Mouse (Mus musculus) liver, adult 10 weeks (tissue): ENCODE measurements around the gene Pgm2. TPM values are rescaled to one million over a fixed set of nuclear protein-coding genes. Genes with fewer than 3 reads are reported as not detected.

ENCODE experiments used
- polyA plus RNA-seq: library from polyadenylated mRNA; stranded (reverse); fragments of 350-450 nt; fragmentation: Illumina TruSeq; extraction: RNeasy Lipid Tissue Mini Kit (QIAGEN cat#74804); gene quantifications from one replicate; pipeline ENCODE4 v1.2.3, GENCODE M21; 2014; ENCODE audit warnings: low read depth, low replicate concordance

Gene Pgm2
- polyA plus RNA-seq = 13.7 TPM

DNA sequence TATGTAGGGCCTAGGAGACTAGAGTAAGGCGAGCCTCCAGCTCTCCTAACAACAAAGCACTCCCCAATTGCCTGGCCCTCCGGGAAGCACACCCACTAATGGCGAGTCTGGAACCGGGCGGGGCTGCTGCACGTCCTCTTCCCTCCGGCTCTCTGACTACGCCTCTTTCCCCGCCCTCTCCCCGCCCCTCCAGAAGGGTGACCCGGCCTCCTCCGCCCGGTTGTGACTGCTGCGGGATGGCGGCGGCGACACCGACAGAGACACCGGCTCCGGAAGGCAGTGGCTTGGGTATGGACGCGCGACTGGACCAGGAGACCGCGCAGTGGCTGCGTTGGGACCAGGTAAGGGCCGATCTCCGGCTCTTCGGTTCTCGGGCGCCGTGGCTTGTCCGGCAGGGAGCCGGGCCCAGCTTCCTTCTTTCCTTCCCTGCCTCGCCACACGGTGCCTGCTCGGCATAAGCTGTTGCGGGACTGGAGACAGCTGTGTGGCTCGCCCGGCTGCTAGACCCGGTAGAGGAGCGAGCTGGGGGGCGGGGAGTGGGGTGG lies at the start of gene Pgm2:
TSS of gene Pgm2 (plus strand) at position 203 of the 545 bp plus-strand sequence.

DNA sequence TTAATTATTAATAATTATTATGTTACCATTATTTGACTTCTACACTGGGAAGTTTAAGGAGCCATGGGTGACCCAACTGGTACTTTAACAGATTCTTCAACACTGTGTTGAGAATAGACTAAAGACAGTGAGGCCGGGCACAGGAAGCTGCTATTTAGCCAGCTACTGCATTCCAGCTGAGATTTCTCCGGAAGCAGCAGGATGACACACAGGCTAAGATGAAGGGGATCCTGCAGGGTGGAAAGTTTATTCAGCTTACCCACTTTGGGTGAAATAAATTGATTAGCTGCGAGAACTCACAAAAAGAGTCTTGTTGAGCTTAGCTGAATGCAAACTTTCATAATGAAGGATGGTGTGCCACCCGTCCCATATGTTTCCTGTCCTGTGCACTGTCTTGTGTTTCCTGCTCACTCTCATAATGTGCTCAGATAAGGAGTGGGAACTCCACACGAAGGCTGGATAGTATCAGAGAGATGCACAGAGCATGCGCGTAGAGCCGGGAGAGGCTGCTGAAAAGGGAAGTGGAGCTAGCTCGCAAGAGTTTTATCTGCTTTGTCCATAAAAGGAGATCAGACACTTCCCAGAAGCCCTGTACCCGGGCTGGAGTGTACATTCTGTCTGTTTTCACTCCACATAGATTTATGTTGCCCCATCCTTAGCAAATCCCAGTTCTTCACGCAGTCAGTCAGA lies 63.3 kb downstream of the Pgm2 start, which contains the start of gene Tbc1d1:
TSS of gene Tbc1d1 (plus strand) at position 445 of the 690 bp plus-strand sequence.

Other genes with a start within 250 kb of the Pgm2 start
- 9.1 TPM for gene Rell1, start 124.1 kb upstream of the Pgm2 start, polyA plus RNA-seq
- gene Tbc1d1, start 63.4 kb downstream of the Pgm2 start, polyA plus RNA-seq = 3.6 TPM